Mouse (Mus musculus) liver (tissue): ENCODE results near the gene Capn7.

Experiments used
- DNase-seq: peaks from one replicate; pipeline ENCODE4 v3.0.0-alpha.2; 2020; ENCODE audit warnings: mixed read lengths

Gene Capn7

DNA sequence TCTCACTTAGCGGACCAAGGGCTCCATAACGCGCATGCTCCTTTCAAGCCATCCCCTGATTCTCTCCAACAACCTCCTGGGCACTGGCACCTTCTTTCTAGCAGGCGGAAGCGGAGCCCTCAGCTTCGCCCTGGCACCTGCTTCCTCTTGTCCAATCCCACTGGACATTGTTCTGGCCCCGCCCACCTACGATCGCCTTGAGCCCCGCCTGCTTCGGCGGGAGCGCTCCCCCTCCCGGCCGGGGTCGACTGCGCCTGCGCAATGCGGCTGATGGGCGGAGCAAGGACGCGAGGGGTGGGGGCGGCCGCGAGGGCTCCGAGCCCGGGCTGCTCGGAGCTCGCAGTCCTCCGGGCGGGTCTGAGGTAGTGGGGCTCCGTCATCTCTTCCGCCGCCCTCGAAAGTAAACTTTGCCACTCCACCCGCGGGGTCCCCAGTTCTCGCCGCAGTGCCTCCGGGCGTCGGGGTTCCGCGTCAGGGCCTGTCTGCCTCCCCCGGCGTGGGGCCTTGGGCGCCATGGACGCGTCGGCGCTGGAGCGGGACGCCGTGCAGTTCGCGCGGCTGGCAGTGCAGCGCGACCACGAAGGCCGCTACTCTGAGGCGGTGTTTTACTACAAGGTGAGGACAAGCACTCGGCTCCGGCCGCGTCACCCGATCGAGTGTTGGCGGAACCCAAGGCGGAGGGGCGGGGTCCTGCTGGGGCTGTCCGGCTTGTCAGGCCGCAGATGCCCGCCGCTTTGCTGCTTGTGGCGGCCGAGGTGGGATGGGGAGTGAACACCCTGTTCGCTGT, at the start of gene Capn7:
Gene Capn7 (plus strand): TSS at position 270 of the 787 bp plus-strand sequence.
- peak; percentile 100 for DNase-seq

DNA sequence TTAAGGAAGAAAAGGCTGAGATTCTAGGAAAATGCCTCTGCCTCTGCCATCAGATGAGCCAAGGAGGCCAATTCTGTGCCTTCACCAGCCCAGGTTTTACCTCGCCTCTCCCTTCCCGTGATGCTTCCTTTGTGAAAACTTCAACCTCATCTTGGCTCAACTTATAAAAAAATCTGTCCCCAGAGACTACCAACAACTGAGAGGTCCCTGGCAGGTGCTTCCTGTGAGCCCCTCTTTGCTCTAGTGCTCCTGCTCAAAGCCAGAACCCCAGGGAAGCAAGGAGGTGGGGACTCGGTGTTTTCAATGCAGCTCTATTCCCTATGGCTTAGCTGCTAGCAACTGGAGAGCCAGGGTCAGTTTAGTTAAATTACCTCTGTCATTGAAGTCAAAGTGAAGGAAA, 23.2 kb upstream of the Capn7 start:
- no peak for DNase-seq

DNA sequence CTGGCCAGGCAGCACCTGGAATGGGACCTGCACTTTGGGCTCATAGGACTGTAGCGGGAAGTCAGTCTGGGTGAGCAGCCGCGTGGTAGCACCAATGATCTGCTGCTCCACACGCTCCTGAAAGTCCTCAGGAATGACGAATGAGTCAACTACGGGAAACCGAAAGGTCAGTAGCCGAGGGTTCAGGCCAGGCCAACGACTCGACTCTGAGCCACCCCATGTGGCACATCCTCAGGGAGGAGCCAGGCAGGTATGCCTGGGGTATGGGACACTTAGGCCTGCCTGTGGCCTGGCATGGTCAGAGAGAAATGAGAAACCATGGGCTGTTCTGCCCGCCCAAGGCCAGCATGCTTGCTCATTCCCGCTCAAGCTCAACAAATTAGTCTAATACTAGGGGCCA, 19.8 kb upstream of the Capn7 start:
- no peak for DNase-seq

DNA sequence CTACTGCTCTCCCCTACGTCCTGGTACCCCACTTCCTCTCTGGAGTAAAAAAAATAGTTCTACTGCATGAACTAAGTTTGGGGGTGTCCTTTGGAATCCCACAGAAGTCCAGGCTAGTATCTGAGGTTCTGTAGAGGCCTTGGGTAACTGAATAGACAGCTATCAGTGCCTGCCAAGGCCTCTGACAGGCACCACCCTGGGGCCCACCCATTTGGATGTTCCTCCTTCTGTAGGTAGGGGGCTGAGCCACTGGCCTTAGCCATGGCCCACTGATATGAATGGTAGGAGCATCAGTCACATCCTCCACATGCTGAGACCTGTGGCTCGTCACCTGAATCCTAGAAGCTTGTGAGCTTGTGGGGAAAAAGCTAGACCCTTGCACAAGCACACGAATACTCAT, 18.7 kb upstream of the Capn7 start:
- peak; percentile 76 for DNase-seq

DNA sequence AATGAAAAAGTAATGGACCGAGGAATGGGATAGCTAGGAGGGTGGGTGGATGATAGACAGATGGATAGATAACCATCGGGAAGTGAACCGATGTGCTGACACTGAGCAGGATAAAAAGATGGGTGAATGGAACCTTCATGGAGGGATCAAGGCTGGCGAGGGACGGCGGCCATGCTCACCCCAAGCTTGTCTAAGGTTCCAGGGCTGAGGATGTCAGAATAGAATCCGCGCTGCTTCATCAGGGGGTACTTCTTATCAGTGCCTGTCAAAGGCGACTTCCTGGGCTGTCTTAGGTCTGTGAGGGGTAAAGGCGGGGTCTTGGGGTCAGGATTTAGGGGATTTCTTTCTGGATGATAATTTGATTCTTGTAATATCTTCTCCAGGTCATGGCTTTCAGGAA, 16.9 kb upstream of the Capn7 start:
- no peak for DNase-seq

DNA sequence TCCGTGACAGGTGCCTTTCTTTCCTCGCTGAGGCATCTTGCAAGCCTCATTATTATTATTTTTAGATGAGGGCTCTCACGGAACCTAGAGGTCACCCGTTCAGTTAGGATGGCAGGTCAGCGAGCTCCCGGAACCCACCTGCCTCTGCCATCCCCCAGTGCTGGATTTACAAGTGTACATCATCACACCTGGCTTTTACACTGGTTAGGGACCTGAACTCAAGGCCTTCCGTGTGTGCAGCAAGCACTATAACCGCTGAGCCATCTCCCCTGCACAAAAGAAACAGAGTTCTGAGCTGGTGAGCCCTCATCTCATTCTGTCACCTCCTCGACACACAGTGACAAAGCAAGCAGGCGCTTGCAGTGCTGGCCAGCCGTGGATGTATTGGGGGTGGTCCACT, 15.3 kb upstream of the Capn7 start:
- no peak for DNase-seq

DNA sequence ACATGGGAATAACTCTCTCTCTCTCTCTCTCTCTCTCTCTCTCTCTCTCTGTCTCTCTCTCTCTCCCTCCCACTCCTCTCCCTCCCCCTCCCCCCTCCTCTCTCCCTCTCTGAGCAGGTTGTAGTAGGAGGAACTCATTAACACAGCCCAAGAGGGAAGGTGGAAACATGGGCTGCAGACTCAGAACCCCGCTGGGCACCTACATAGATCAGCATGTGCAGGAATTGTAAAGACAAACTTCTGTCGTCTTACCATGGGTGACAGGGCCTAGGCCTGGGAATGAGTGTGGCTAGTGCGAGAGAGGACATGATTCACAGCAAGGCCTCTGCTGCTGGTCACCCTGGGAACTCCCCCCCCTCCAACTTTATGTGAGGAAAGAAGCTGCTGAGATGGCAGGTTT, 14.2 kb upstream of the Capn7 start:
- DNase-seq, result no peak

DNA sequence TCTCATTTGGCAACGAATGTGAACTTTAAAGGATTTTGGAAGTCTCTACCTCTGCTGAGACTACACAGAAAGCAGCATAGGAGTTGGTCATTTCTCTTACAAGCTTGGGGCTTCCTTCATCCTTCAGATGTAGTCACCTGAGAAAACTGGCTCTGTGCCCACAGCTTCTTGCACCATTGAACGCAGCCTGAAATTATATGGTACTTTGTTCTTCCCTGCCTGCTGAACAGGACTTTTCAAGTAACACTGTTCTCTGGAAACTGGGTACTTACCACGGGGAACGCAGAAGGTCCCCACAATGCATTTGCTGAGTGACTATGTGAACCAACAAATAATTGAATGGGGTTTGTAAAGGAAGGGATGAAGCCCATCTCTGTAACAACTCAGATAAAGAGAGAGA, 13.2 kb upstream of the Capn7 start:
- DNase-seq, result no peak

DNA sequence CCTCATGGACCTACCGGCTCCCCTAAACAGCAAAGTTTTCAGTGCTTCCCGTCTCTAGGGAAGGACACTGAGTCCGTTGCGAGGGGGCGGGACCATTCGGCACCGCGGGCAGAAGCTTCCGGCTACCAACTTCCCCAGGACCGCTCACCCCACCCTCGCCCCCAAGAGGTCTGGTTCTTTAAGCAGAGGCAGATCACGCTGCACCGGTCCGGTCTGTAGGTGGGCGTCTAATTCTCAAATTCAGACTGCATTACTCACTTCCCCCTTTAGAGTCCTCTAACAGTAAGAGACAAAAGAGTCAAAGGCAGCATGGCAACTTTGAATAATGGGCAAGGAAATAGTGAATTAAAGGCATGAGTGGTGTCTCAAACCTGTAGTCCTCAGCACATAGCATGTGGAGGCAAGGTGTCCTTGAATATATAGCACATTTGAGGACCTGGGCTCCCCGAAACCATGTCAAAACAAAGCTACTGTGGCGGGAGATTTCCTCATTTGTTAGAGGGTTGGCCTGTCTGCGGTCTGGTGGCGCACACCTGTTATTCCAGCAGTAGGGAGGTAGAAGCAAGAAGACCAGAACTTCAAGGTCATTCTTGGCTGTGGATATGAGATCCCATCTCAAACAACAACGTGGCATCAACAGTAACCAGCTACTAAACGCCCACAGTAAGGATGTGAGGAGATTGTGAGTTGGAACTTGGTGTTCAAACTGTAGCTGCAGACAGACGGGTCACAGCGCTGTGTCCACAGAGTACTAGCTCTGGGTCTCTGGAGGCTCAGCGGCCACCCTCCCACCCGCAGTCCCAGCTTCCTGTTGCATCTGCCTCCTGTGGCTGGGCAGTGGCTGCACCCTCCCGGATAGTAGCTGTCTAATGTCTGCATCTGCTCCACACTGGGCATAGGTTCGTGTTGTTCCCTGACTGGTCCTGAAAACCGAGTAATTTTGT, 12.3 kb upstream of the Capn7 start, which contains the start of gene Dnah1:
Gene Dnah1 (minus strand): TSS at position 48 of the 944 bp plus-strand sequence.
- DNase-seq, result peak; percentile 73

DNA sequence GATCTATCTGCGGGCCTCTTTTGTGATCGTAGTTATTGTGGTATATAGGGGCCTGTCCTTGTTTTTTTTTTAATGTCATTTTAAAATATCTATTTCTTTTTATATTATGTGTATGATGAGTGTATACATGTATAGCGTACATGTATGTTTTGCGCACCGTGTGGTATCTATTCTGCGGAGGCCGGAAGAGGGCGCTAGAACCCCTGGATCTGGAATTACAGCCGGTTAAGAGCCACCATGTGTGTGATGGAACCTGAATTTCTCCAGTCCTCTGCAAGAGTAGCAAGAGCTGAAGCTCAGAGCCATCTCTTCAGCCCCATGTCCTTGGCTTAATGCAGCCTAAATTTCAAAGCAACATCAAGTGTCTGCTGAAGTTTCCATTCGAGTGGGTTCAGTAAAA, 11.6 kb upstream of the Capn7 start:
- DNase-seq, result peak; percentile 70

DNA sequence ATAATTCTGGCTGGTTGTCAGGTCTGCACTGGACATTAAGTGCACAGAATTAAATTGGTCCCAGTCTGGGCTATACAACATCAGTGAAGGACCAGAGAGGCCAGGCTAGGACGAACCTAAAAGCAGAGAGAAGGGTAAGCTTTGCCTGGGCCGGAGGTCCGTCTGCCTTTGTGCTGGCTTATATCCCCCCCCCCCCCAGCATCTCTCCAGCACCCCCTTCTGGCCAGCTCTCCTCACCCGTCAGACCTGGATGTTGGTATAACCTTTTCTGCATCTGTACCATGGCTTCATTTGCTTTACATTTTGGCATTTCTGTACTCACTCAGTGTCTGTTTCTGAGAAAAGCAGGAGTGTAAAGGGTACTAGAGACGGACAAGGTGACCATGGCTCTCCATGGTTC, 10.9 kb upstream of the Capn7 start:
- no peak for DNase-seq

DNA sequence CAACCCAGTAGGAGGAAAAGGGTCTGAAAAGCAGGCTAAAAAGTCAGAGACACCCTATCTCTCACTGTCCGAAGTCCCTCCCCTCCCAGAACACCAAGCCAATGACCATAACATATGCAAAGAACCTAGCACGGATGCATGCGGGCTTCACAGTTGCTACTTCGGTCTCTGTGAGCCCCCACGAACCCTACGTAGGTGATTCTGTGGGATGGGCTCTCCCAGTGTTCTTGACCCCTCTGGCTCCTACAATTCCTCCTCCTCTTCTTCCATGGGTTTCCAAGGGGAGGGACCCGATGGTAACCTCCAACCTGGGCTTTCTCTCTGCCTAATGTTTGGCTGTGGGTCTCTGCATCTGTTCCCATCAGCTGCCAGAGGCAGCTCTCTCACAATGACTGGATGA, 9.7 kb upstream of the Capn7 start:
- DNase-seq, result no peak

DNA sequence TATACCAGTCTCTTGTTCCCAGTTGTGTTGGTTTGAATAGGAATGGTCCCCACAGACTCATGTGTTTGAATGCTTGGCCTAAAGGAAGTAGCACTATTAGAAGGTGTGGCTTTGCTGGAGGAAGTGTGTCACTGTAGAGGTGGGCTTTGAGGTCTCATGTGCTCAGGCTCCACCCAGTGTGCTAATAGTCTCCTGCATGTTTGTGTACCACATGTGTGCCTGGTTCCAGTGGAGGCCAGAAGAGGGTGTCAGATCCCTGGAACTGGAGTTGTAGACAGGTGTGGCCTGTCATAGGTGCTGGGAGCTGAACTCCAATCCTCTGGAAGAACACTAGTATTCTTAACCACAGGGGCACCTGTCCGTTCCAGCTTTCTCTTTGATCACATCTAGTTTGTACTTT, 9.2 kb upstream of the Capn7 start:
- no peak for DNase-seq

DNA sequence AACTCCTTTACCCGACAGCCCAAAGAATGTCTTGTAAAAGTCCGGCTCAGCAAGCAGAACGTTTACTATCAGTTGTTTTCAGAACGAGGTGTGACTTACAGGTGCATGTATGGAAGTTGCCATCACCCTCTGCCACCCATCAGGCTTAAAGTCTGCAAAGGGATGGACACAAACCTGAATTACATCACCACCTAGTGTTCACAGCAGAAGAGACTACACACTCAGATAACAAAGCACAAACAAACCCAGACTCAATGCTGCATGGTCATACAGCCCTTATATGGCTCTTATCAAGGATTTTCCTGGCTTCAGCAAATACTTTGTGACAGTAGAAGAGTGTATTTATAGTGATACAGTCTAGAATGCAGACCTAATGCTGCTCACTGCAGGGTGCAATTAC, 8.8 kb upstream of the Capn7 start:
- no peak for DNase-seq

DNA sequence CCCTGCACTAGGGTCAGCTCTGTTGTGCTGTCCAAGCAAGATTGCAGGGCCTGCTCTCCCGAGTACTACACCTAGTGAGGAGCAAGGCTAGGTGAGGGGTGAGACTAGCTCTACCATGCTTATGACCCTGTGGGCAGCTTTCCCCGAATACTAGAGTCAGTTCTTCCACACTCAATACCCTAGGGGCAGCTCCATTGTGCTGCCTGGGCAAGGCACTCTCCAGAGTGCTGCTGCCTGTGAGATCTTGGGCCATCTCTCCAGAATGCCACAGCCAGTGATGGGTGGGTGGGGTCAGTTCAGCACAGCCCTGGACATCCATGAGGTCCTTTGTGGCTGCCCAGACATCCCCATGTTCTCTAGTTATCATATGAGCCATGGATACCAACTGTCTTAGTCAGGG, 6.7 kb upstream of the Capn7 start:
- DNase-seq, result no peak

DNA sequence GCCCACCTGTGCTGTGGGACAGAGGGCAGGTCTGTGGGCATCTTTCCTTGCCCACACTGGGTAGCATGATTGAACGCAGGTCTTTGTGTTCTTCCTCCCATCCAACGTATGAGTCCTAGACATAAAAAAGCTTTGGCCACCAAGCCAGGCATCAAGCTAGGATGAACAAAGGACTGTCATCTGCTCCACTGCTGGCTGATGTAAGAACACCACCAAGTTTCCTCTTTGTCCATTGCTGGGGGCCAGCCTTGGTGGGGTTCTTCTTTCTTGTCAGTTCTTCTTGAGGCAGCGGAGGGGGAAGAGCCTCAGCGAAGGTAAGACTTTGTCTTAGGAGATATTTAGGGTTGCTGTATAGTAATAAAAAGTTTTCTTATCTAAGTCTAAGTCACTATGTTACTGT, 5.5 kb upstream of the Capn7 start:
- no peak for DNase-seq

DNA sequence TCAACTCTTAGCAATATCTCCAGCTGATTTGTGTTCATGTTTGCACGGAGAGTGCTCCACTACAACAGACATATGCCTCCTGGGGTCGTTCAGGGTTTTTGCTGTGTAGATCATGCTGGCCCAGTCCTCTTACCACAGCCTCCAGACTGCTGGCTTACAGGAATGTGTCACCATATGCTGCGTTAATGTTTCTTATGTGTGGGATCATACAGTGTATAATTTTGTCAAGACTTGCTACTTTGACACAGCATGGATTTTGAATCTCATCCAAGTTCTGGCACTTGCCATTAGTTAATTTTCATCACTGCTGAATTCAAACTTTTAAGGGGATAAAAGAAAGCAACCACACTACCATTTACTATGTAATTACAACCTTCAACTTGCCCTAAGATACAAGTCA, 673 bp upstream of the Capn7 start:
- DNase-seq, result no peak

DNA sequence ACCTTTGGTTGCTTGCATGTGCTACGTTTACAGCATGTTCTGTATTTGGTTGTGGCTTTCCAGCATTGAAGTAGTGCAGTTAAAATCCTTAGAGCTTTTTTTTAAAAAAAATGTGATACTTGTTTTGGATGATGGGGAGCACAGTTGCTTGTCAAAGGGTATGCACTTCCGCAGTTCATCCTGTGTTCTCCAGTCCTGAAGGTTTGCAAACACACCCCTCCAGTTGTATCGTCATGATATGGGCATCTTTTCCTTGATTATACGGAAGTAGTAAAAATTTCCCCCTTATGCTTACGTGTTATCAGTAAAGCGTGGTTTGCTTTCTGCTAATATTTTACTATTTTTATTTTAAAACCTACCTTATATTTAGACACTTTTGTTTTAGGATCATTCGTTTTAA, 968 bp downstream of the Capn7 start:
- no peak for DNase-seq

DNA sequence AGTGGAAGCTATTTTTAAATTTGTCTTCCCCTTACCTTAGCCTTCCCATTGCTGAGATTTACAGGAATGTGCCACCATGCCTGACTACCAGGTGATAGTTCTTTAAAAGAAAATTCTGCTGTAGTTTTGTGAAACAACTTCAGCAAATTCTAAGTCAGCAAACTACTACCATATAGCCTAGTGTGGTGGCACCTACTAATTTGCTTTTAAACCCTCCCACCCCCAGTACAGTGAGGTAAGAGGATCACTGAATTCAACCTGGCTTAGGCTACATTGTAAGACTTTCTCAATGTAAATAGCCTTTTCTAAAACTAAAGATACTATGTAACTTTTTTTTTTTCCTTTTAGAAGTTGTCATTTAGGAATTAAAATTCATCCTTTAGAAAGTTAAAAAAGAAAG, 1.5 kb downstream of the Capn7 start:
- no peak for DNase-seq

DNA sequence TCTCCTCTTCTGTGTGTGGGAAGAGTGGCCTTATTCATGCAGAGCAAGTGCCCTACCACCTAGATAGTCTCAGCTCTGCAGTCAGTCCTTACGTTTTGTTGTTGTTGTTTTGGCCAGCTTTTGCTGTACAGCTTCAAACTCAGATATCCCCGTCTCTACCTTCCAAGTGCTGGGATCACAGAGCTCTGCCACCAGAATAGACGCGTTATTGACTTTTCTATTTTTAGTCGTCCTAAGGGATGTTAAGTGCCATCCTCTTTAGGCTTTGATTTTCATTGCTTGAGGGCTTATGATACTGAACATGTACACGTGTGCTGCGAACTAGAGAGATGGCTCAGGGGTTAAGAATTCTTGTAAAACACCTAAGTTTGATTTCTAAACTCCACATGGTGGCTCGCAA, 6.8 kb downstream of the Capn7 start:
- DNase-seq, result no peak

DNA sequence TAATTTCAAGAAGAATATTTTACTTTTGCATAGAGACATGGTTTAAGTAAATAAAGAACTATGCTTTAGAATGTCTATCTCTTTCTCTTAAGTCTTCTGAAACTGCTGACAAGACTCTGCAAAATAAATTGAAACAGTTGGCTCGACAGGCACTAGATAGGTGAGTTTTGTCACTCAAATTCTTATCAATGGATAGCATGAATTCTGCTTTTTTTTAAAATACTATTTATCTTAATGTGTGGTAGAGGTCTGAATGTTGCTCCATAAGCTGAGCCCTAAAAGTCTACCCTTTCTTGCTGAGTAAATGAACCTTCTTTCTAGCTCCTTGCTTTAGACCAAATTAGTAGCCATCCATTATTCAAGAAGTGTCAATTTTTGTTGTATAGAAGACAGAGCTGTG, 8.9 kb downstream of the Capn7 start:
- no peak for DNase-seq

DNA sequence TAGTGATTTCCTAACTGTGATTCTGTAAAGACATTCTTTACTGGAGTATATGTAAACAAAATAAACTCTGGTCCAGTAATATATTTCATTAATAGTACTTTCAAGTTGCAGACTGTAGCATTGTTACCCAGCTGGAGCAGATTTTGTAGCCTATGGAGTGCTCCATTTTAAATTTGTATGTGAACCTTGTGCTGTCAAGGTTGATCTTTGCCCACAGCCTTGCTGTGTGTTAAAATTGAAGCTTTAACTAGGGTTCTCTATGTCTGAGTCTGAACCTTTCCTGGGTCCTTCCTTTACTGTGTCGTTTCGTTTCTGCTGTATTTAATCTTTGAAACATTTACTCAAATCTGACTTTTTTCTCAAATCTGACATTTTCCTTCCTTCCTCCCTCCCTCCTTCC, 25.8 kb downstream of the Capn7 start:
- DNase-seq, result no peak

DNA sequence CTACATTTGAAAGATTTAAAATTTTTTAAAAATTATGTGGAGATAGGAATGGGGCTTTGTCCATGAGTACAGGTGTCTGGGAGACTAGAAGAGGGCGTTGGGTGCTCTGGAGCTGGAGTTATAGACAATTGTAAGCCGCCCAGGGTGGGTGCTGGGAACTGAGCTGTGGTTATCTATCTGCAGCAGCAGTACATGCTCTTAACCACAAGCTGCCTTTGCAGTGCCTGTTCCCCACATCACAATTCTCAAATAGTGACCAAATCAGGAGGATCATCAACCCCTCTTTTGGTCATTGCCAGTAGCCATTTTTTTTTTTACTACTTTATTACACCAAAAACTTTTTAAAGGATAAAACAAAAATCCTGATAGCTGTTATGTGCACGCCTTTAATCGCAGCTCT, 28.2 kb downstream of the Capn7 start:
- peak; percentile 63 for DNase-seq

DNA sequence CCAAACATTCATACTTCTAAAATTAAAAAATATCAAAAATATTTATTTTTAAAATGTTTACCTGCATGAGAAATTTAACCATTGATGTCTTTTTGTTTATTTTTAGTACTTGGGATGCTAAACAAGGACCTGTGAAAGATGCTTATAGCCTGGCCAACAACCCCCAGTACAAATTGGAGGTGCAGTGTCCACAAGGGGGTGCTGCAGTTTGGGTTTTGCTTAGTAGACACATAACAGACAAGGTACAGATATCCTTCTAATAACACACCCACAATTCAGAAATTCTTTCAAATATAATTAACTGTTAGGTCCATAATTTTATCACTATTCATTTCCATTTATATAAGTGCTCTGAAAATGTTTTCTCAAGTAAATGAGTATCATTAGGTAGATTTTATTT, 28.9 kb downstream of the Capn7 start:
- peak; percentile 77 for DNase-seq
